Mouse (Mus musculus): ENCODE measurements around the gene Gm42791.

- TF ChIP-seq POLR2A (IDR thresholded peaks at IDR 0.05; ENCODE audit: borderline replicate concordance, low read depth, low read length) (no peak), CTCF (IDR thresholded peaks at IDR 0.05; ENCODE audit: low read depth, low read length) (no peak)
Measured at GRCm38 (mm10) chr5:148933767-148934166, 61.2 kb downstream of the Gm42791 start.
